Mouse (Mus musculus) thymus, postnatal 25 days (tissue): Measurements from ENCODE around the gene Zfp618.

Experiments used
- DNase-seq: peaks from one replicate; pipeline ENCODE4 v3.0.0; 2022

The Zfp618 gene

GRCm38 (mm10) chr4:63165636-63166035 is 200.3 kb downstream of the Zfp618 start:
- DNase-seq, result no peak

- peak; percentile 62 for DNase-seq
Measured at GRCm38 (mm10) chr4:63166323-63166722, 200.9 kb downstream of the Zfp618 start.

- DNase-seq, result no peak
Measured at GRCm38 (mm10) chr4:63170061-63170460, 204.7 kb downstream of the Zfp618 start.

- DNase-seq, result no peak
Measured at GRCm38 (mm10) chr4:63171122-63171521, 205.7 kb downstream of the Zfp618 start.

- no peak for DNase-seq
Measured at GRCm38 (mm10) chr4:63171969-63172685, 206.8 kb downstream of the Zfp618 start, which contains the start of gene Kif12. Gene Kif12, minus strand, starts transcription at chr4:63172131.

GRCm38 (mm10) chr4:63181556-63181955 is 216.2 kb downstream of the Zfp618 start:
- peak; percentile 61 for DNase-seq

- no peak for DNase-seq
Measured at GRCm38 (mm10) chr4:63186281-63186870, 221.0 kb downstream of the Zfp618 start.
